Mouse (Mus musculus) liver, adult 2 months (tissue): ENCODE data around the gene Gab3. TPM values are rescaled to one million over a fixed set of nuclear protein-coding genes. Genes with fewer than 3 reads are reported as not detected.
A peak's percentile ranks its signal among the peaks of the same experiment; 100 is the strongest.
"Not testable (repeated sequence)": the region's sequence is repeated elsewhere in the genome, so short reads cannot be mapped to it uniquely, and the experiment has no call there.

Experiments
- DNase-seq: peaks from one replicate; pipeline ENCODE4 v3.0.0-alpha.2; 2011; ENCODE audit warnings: low read depth, low spot score; ENCODE audit errors: extremely low read depth
- H3K27ac ChIP-seq: fragments of 200-500 bp; replicated peaks from 2 replicates; pipeline ENCODE4 v1.5.1; 2012; ENCODE audit warnings: low read depth, mild to moderate bottlenecking, control low read depth, inconsistent platforms, low read length; ENCODE audit not compliant: insufficient read depth
- H3K27me3 ChIP-seq: fragments of 200-500 bp; 2 replicates; pipeline ENCODE4 v1.6.1; 2012; ENCODE audit warnings: mild to moderate bottlenecking, moderate library complexity, low read length, inconsistent platforms; ENCODE audit not compliant: control insufficient read depth, insufficient read depth
- H3K36me3 ChIP-seq: fragments of 200-500 bp; 2 replicates; pipeline ENCODE4 v1.6.1; 2012; ENCODE audit warnings: low read length, inconsistent platforms; ENCODE audit not compliant: control insufficient read depth, insufficient read depth
- H3K4me1 ChIP-seq: fragments of 200-500 bp; 2 replicates; pipeline ENCODE4 v1.6.1; 2011; ENCODE audit warnings: low read length; ENCODE audit not compliant: control insufficient read depth, insufficient read depth
- H3K4me3 ChIP-seq: fragments of 200-500 bp; 2 replicates; pipeline ENCODE4 v1.5.1; 2011; ENCODE audit warnings: low read depth, mild to moderate bottlenecking, control low read depth, low read length, moderate library complexity; ENCODE audit not compliant: insufficient read depth
- H3K79me2 ChIP-seq: fragments of 200-500 bp; 2 replicates; pipeline ENCODE4 v1.6.1; 2012; ENCODE audit warnings: inconsistent platforms, mild to moderate bottlenecking, low read length, moderate library complexity; ENCODE audit not compliant: control insufficient read depth, insufficient read depth
- H3K9ac ChIP-seq: fragments of 200-500 bp; 2 replicates; pipeline ENCODE4 v1.6.1; 2012; ENCODE audit warnings: low read depth, mild to moderate bottlenecking, control low read depth, inconsistent platforms, low read length
- CTCF ChIP-seq: fragments of 200-500 bp; IDR thresholded peaks from 2 replicates; pipeline ENCODE4 v1.5.1; 2011; ENCODE audit warnings: low read depth, low read length, control low read depth
- POLR2A ChIP-seq: fragments of 200-500 bp; IDR thresholded peaks from 2 replicates; pipeline ENCODE4 v1.6.1; 2011; ENCODE audit warnings: low read length, control low read depth; ENCODE audit not compliant: insufficient read depth; ENCODE audit errors: extremely low read depth
- WGBS: fragments of 180-500 bp; shearing (Covaris S2); methylation state at CpG from one replicate; pipeline ENCODE4 v1.1.7; 2018; 5-methylcytosine and 5-hydroxymethylcytosine counted together
- polyA plus RNA-seq: library from polyadenylated mRNA; depleted of rRNA; stranded (reverse); fragments of >200 nt; gene quantifications from 2 replicates; pipeline ENCODE4 v1.2.3, GENCODE M21; 2012; rRNA removed
- total RNA-seq: library from RNA; depleted of rRNA; stranded (reverse); fragments of >200 nt; gene quantifications from 2 replicates; pipeline ENCODE4 v1.2.3, GENCODE M21; 2014; rRNA removed

The Gab3 gene
- total and polyA plus RNA-seq, 2 experiments = 0.18 to 0.28 TPM

- no peak overlapping the region for H3K9ac ChIP-seq
- no peak for TF ChIP-seq CTCF
- TF ChIP-seq POLR2A = no peak
- no peaks in the 10 kb centered on the region for H3K27me3 ChIP-seq
- no peak overlapping the region for H3K27ac ChIP-seq
- H3K4me1 ChIP-seq = no peaks in the 10 kb centered on the region
- DNase-seq = no peak
- no peak overlapping the region for H3K4me3 ChIP-seq
- H3K36me3 ChIP-seq = no peaks in the 10 kb centered on the region
- WGBS = 95% methylated on average over 5 of the region's 5 CpGs
- no peaks in the 10 kb centered on the region for H3K79me2 ChIP-seq
These were observed 101.5 kb downstream of the Gab3 start for GRCm38 (mm10) chrX:74983734-74984133.

GRCm38 (mm10) chrX:74962899-74963298, 122.4 kb downstream of the Gab3 start:
- H3K4me3 ChIP-seq, H3K9ac ChIP-seq, H3K36me3 ChIP-seq, H3K27me3 ChIP-seq, H3K27ac ChIP-seq, H3K79me2 ChIP-seq, DNase-seq, H3K4me1 ChIP-seq: not testable (repeated sequence)
- 11% methylated on average over 1 of the region's 2 CpGs for WGBS

- H3K4me1 ChIP-seq, H3K4me3 ChIP-seq, H3K9ac ChIP-seq, H3K27ac ChIP-seq, H3K27me3 ChIP-seq, H3K36me3 ChIP-seq, H3K79me2 ChIP-seq, DNase-seq: not testable (repeated sequence)
- 68% methylated on average over 7 of the region's 7 CpGs for WGBS
- peak; percentile 6; the same call in 1 of the 2 replicates for TF ChIP-seq CTCF
These were observed 126.1 kb downstream of the Gab3 start for GRCm38 (mm10) chrX:74959161-74959560.

Other genes with a start within 250 kb of the Gab3 start
- not detected in 2 replicates for gene Gm5936, start 248.3 kb downstream of the Gab3 start, total RNA-seq
- 0.05 TPM in 1 of 2 replicates, not detected in the other for gene Gm5936, start 248.3 kb downstream of the Gab3 start, polyA plus RNA-seq
- gene Dkc1, start 10.4 kb upstream of the Gab3 start, total RNA-seq = 22.4 and 24.0 TPM in 2 replicates
- 6.2 and 9.4 TPM in 2 replicates for gene Dkc1, start 10.4 kb upstream of the Gab3 start, polyA plus RNA-seq
- gene Mpp1, start 45.6 kb upstream of the Gab3 start, total RNA-seq = 18.3 and 26.4 TPM in 2 replicates
- gene Mpp1, start 45.6 kb upstream of the Gab3 start, polyA plus RNA-seq = 35.8 and 46.7 TPM in 2 replicates
- gene Smim9, start 78.3 kb upstream of the Gab3 start, total RNA-seq = not detected in 2 replicates
- gene Smim9, start 78.3 kb upstream of the Gab3 start, polyA plus RNA-seq = not detected in 2 replicates